Mouse (Mus musculus) megakaryocyte, embryonic 14.5 days (primary cell): ENCODE data around the gene Mre11a.

Experiments used
- FLI1 ChIP-seq: IDR thresholded peaks from 2 replicates; pipeline ENCODE4 v1.6.1; 2012; ENCODE audit warnings: low read length, inconsistent platforms, mixed read lengths
- GATA1 ChIP-seq: IDR thresholded peaks from 3 replicates; pipeline ENCODE4 v1.6.1; 2012; ENCODE audit warnings: mixed read lengths, low read length, inconsistent platforms, borderline replicate concordance

DNA sequence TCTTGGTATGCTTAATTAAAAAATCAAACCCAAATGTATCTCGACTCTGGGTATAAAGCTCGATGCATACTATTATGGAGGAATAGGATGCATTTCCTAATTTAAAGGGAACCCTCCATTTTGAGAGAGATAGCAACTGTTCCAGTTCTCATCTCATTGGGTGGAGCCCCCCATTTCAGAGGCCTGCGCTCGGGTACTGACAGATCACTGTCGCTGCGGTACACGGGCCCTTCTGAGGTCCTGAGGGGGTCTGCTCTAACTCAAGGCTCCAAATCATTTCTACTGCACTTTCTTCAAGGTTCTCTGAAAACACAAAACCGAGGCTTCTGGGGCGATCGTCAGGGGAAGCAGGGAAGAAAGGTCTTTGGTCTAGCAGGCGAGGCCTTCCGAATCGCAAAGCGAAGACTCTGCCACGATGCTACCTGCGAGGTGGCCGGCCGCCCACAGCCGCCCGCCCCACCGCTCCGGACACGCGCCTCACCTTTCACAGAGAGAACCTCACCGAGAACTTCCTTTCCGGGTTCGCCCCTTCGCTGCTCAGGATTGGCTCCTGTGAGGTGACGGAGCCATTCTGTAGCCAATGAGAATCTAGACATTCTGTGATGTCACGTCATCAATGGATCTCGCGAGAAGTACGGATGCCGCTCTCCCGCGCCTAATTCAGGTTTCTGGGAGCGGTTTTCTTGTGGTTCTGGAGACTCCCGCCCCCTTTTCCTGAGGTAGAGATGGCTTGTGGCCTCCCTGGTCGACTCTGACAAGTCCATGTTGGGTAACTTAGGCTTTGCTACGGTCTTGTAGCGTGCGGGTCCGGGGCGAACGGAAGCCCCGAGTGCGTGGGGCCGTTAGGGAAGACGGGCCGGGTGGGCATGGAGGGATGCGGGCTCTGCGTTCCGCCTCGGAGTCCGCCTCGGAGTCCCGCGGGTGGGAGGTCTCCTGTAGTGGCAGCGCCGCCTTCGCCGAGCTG is at the start of gene Mre11a, which contains the start of gene Ankrd49:
- TF ChIP-seq GATA1: no peak
- TF ChIP-seq FLI1: no peak
